Mouse (Mus musculus): ENCODE data around the gene Arhgap17.

The Arhgap17 gene

GRCm38 (mm10) chr7:123344079-123344780, 25.5 kb downstream of the Arhgap17 start:
- DNase-seq (ENCODE audit: low read depth, low spot score): no peak

DNA sequence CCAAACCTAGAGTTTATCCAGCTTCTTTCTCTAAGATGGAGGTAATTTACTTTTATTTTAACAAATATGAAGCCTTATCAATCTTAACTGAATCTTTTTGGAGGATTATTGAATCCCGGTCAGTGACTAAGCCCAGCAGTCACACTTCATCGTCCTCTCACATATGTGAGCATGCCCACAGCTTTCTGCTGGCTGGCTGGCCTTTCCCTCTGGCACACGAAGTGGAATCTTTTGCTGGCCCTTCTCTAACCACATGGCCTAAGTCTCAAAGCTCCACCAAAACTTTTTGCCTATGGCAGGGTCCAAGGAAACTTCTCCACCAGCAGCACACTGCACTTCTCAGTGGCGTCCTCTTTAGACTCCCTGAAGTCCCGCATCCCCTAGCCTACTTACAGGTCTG, 27.8 kb downstream of the Arhgap17 start:
- no peak for DNase-seq (ENCODE audit: low read depth, low spot score)

DNA sequence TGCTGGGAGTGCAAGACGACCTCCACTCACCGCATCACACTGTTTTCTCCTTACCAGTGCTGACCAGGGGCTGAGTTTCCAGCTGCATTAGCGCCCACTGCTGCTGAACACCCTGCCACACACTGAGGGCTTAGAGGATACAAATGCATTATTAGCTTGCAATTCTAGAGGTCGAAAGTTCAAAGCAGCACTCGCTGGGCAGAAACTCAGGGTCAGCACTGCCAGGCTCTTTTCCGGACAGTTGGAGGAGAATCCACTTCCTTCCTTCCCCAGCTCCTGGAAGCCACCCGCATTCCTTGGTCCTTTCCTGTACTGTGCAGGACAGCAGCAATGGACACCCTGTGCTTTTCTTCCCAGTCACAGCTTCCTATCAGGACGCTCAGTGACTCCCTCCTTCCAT, 31.4 kb downstream of the Arhgap17 start:
- DNase-seq (ENCODE audit: low read depth, low spot score): no peak

DNA sequence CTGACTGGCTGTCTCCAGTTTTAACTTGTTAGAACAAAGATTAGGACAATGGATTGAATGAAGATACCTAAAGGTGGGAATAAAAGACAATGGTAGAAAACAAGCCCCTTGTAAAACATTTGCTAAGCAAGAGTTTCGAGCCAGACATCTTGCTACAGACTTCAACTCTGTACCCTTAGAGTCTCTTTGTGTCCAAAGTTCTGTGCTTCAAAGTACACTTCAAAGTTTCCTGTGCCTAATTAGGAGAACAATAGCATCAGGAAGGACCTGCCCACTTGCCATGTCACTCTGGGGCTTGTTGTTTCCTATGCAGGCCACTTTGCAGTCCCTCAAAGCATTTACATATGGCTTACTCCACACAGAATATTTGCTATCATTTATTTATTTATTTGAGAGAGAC, 33.4 kb downstream of the Arhgap17 start:
- DNase-seq (ENCODE audit: low read depth, low spot score): no peak

GRCm38 (mm10) chr7:123330506-123330905, 39.2 kb downstream of the Arhgap17 start:
- DNase-seq (ENCODE audit: low read depth, low spot score): peak; percentile 95

DNA sequence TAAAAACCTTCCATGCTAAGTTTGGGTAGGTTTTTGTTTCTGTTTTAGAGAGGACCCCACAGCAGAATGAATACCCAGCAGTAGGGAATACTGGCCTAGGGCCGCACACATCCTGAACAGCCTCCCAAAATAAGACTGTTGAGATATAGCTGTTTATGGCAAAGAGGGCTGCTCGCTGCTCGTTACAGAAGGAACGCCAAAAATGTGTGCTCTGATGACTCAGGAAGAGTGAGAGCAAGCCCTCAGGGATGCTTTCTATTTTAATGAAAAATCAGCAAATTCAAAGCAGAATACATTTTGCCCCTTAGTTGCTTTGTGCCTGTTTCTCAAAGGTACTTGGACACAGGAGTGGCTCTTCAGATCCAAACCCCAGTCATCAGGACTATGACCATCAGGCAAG, 41.8 kb downstream of the Arhgap17 start:
- DNase-seq (ENCODE audit: low read depth, low spot score): no peak

DNA sequence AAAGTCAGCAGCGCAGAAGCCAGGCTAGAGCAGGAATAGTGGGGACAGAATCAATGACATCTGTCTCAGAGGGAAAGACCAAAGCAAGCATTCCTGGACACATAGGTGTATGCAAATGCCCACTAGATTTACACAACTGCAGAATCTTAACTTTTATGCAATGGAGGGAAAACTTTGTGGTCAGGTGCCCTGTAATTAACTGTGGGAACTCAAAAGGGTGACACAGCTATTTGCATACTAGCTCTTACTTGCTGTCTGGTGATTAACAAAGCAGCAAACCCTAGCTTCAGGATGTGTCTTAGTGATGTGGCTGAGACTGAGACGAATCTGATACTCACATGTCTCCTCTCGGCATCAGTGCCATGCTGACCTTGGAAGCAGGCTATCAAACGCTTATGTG, 42.8 kb downstream of the Arhgap17 start:
- DNase-seq (ENCODE audit: low read depth, low spot score): peak; percentile 65

DNA sequence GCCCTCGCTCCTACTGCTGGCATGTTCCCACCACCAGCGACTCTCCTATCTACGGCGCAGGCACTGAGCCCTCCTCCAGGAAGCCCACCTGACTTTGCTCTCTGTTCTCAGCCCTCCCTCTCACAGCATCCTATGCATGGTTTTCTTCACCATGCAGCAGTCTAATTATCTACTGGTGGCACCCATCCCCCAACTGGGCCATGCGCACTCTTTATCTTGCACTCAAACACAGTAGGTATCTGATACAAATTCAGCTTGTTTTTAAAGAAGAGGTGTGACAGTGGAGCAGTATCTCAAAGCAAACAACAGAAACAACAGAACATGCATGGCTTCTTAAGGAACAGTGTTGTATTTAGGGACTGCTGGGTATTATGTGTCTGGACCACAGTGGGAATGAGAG, 43.7 kb downstream of the Arhgap17 start:
- DNase-seq (ENCODE audit: low read depth, low spot score): no peak

DNA sequence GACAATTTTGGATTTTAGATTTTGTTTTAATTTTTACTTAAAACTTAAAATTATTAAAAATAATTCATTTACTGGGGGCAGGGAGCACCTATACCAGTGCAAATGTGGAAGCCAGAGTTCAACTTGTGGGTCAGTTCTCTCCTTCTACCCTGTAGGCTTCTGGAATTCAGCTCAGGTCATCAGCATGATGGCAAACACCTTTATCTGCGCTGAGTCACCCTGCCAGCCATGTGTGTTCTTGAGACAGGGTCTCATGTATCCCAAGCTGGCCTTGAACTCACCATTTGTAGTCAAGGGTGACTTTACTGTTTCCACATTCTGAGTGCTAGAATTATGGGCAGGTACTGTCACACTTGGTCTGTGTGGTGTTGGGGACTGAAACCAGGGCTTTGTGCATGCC, 45.6 kb downstream of the Arhgap17 start:
- DNase-seq (ENCODE audit: low read depth, low spot score): no peak

- DNase-seq (ENCODE audit: low read depth, low spot score): no peak
Observed at GRCm38 (mm10) chr7:123323388-123323787, 46.3 kb downstream of the Arhgap17 start.

DNA sequence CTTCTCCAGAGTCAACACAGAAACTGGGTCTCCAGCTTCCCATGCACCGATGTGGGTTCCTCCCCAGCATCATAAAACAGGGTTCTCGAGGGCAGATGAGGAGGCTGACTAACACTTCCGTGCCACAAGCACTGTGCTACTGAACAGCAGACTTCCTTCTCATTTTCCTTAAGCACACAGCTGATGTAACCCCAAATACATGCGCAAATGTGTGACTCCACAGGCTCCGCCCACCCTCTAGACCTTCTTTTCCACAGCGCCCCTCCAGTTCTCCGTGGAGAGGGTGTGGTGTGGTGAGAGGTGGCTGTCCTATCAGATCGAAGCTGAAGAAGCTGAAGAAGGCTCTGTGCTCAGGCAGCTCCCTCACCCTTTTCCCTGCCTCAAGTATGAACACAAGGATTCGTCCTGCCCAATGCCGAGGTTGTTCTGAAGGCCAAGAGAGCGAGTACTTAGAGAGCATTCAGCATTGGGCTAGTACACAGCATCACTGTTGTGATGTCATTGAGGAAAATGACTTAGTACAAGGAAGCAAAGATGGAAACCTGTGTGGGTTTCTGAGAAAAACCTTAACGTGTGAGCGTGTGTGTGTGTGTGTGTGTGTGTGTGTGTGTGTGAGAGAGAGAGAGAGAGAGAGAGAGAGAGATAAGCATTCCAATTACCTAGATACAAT, 47.1 kb downstream of the Arhgap17 start:
- no peak for DNase-seq (ENCODE audit: low read depth, low spot score)

DNA sequence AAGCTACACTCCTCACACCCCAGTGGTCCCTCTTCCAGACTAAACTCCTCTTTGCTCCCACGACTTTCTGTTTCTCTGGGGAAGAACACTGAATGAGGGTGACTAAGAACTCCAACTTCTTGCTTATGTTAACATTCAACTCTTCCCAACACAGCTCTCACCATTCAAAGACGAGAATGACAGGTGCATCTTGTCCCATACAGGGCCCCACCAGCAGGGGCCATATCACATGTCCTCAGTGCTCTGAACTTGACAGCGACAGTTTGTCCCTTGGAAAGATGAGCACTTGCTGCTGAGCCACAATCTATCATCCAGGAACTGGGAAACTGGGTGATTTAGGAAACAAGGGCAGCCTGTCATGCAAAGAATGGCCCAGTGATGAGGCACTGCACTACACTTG, 57.0 kb downstream of the Arhgap17 start:
- no peak for DNase-seq (ENCODE audit: low read depth, low spot score)

DNA sequence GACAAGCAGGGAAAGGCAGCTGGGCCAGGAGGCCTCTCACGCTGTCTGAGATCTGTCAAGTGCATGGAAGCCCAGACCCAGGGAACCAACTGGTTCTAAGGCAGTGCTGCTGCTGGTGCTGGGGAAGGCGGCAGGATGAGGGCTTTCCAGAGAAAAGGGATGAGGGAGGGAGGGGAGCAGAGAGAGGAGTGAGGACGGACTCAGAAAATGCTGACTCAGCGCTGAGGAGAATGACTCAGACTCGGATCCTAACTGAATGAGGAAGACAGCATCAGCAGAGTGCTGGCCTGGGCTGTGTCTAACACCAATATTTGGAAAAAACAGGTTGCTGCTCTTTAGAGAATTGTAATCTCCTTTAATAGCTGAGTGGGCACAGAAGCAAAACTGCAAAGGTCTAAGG, 57.9 kb downstream of the Arhgap17 start:
- DNase-seq (ENCODE audit: low read depth, low spot score): no peak

- no peak for DNase-seq (ENCODE audit: low read depth, low spot score)
Observed at GRCm38 (mm10) chr7:123307887-123308558, 61.7 kb downstream of the Arhgap17 start.

GRCm38 (mm10) chr7:123307236-123307635, 62.5 kb downstream of the Arhgap17 start:
- DNase-seq (ENCODE audit: low read depth, low spot score): no peak

- DNase-seq (ENCODE audit: low read depth, low spot score): no peak
Observed at GRCm38 (mm10) chr7:123305397-123305796, 64.3 kb downstream of the Arhgap17 start.

- no peak for DNase-seq (ENCODE audit: low read depth, low spot score)
Observed at GRCm38 (mm10) chr7:123300258-123300657, 69.5 kb downstream of the Arhgap17 start.

DNA sequence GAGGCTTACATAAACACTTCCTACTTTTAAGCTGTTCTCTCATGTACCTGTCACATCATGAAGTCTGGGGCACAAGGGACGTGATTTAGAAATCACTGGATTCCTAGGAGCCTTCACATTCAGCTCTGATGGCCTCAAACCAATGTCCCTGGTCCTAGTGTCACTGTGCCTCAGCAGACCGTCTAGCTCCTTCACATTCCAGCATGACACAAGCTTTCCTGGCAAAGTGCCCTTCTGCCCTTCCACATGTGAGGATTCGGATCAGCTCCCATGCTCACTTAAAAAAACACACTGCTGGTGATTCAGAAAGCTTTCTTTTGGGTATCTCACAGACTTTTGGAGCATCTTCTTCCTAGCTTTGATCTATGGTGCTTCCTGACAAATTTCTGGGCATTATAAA, 71.5 kb downstream of the Arhgap17 start:
- DNase-seq (ENCODE audit: low read depth, low spot score): no peak

DNA sequence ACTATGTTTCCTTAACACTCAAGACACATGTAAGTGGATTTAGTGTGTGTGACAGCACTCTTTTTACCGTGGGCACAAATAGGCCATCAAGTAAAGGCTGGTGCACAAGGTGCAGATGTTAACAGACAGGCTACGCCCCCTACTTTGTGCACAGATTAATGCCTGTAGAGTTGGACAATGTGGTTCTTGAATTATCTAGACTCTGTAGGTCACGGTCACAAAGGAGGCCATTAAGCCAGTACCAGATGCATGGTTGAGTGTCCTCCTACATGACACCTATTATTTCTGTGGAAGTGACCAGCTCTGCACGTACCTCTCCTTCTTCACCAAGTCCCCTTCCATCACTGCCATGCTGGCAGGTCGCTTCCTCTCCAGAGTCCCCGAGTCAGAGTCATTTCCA, 73.6 kb downstream of the Arhgap17 start:
- DNase-seq (ENCODE audit: low read depth, low spot score): no peak

GRCm38 (mm10) chr7:123295423-123295822, 74.3 kb downstream of the Arhgap17 start:
- DNase-seq (ENCODE audit: low read depth, low spot score): no peak

DNA sequence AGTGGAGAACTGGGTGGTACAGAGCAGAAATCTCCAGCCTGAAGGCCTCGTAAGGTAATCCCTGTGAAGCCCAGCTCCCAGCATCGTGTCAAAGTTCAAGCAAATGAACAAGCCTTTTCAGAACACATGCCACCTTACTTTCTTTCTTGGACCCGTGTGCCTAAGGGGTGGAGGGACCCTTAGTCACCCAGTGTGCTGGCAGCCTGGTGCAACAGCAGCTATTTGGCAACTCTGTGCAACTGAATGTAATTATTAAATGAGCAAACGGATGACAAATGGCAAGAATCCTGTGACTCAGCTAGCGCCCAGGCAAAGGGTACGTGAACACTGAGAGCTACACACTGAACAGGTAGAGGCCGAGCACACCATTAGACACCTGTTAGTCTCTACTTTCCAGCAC, 75.8 kb downstream of the Arhgap17 start:
- DNase-seq (ENCODE audit: low read depth, low spot score): no peak

DNA sequence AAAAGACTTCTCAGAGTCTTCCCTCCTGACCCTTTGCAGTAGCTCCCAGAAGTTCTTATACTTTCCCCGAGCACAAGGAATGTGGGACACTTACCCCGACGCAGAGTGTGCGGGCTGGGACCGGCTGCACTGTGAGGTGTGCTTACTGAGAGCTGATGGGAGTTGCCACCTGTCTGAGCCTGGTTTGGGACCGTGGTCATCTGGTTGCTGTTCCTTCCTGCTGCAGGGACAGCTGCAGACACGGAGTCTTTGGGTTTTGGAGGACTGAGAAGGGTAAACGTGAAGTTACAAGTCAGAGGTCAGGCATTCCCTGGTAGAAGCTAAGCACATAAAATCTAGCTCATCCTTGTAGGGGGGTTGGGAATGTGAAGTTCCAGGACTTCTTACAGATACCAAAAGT, 77.8 kb downstream of the Arhgap17 start:
- DNase-seq (ENCODE audit: low read depth, low spot score): no peak

DNA sequence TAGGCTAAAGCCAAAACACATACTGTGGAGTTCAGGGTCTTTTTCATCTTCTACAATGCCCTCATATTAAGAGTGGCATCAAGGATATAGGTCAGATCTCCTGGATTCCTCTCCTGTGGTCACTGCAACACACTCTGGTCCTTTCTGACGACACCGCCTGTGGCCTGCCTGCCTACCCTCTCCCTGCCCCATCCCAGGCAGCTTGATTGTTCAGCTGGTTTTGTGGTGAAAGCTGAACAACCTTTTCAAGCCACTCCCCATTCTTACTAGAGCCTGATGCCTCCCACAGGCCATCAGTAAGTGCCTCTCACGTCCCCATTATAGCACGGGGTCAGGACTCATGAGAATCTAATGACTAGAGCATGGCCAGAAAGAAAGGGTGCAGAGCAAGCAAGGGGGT, 80.5 kb downstream of the Arhgap17 start:
- DNase-seq (ENCODE audit: low read depth, low spot score): no peak

Data from A20 (cell line).